Mouse (Mus musculus): Measurements from ENCODE around the gene Gm17409. TPM values are rescaled to one million over a fixed set of nuclear protein-coding genes. Genes with fewer than 3 reads are reported as not detected.
A peak's percentile ranks its signal among the peaks of the same experiment; 100 is the strongest.

The Gm17409 gene
- polyA plus RNA-seq, 1 experiment from 2014 or later = not detected

- Histone ChIP-seq H3K27me3 (ENCODE audit: control insufficient read depth, insufficient read depth, low read length) (no peaks in the 10 kb centered on the region), H3K4me2 (replicated peaks; ENCODE audit: low read depth) (no peak overlapping the region), H3K36me3 (ENCODE audit: control insufficient read depth, insufficient read depth, low read length) (no peaks in the 10 kb centered on the region), H3K9me3 (ENCODE audit: control insufficient read depth, low read length) (no peaks in the 10 kb centered on the region), H3K4me1 (replicated peaks; ENCODE audit: control insufficient read depth, insufficient read depth) (peaks cover 17% of the 10 kb centered on the region), H3K4me3 (ENCODE audit: low read depth, low read length) (no peak overlapping the region), H3K9ac (ENCODE audit: low read length) (no peak overlapping the region), H3K27ac (replicated peaks) (peak overlapping the region; percentile 81)
- 44% methylated on average over 14 of the region's 14 CpGs for WGBS
- no peak for TF ChIP-seq EP300 (optimal IDR thresholded peaks at IDR 0.05)
- TF ChIP-seq CTCF (IDR thresholded peaks at IDR 0.05; ENCODE audit: low read depth) = no peak
- DNase-seq (ENCODE audit: low spot score) (no peak), ATAC-seq (ENCODE audit: low FRiP score, low TSS enrichment) (no peak)
Measured at GRCm38 (mm10) chr2:58486441-58487278, 16.7 kb downstream of the Gm17409 start.

- H3K9me3 ChIP-seq (ENCODE audit: control insufficient read depth, low read length) = no peaks in the 10 kb centered on the region
- no peak for DNase-seq (ENCODE audit: low spot score)
Measured at GRCm38 (mm10) chr2:58487279-58487560, 17.3 kb downstream of the Gm17409 start.

GRCm38 (mm10) chr2:58488404-58488803 lies 18.5 kb downstream of the Gm17409 start:
- Histone ChIP-seq H3K4me3 (ENCODE audit: low read depth, low read length) (no peak overlapping the region), H3K9ac (ENCODE audit: low read length) (no peak overlapping the region), H3K4me2 (replicated peaks; ENCODE audit: low read depth) (no peak overlapping the region), H3K9me3 (ENCODE audit: control insufficient read depth, low read length) (no peaks in the 10 kb centered on the region), H3K27ac (replicated peaks) (peak overlapping the region; percentile 67), H3K27me3 (ENCODE audit: control insufficient read depth, insufficient read depth, low read length) (no peaks in the 10 kb centered on the region), H3K36me3 (ENCODE audit: control insufficient read depth, insufficient read depth, low read length) (no peaks in the 10 kb centered on the region), H3K4me1 (replicated peaks; ENCODE audit: control insufficient read depth, insufficient read depth) (peaks cover 17% of the 10 kb centered on the region)
- TF ChIP-seq CTCF (IDR thresholded peaks at IDR 0.05; ENCODE audit: low read depth) (no peak), EP300 (optimal IDR thresholded peaks at IDR 0.05) (no peak)
- DNase-seq (ENCODE audit: low spot score) = no peak
- 71% methylated on average over 8 of the region's 8 CpGs for WGBS
- no peak for ATAC-seq (ENCODE audit: low FRiP score, low TSS enrichment)

More at GRCm38 (mm10) chr2:58487279-58487560, 17.3 kb downstream of the Gm17409 start:
- peaks cover 17% of the 10 kb centered on the region for H3K4me1 ChIP-seq (replicated peaks; ENCODE audit: control insufficient read depth, insufficient read depth)
- peak overlapping the region; percentile 58 for H3K27ac ChIP-seq (replicated peaks)
- no peak overlapping the region for H3K4me3 ChIP-seq (ENCODE audit: low read depth, low read length)
- WGBS = 46% methylated on average over 3 of the region's 3 CpGs
- no peaks in the 10 kb centered on the region for H3K36me3 ChIP-seq (ENCODE audit: control insufficient read depth, insufficient read depth, low read length)
- H3K27me3 ChIP-seq (ENCODE audit: control insufficient read depth, insufficient read depth, low read length) = no peaks in the 10 kb centered on the region
- no peak overlapping the region for H3K9ac ChIP-seq (ENCODE audit: low read length)
- no peak overlapping the region for H3K4me2 ChIP-seq (replicated peaks; ENCODE audit: low read depth)
- no peak for ATAC-seq (ENCODE audit: low FRiP score, low TSS enrichment)
- TF ChIP-seq EP300 (optimal IDR thresholded peaks at IDR 0.05) (no peak), CTCF (IDR thresholded peaks at IDR 0.05; ENCODE audit: low read depth) (no peak)

DNA sequence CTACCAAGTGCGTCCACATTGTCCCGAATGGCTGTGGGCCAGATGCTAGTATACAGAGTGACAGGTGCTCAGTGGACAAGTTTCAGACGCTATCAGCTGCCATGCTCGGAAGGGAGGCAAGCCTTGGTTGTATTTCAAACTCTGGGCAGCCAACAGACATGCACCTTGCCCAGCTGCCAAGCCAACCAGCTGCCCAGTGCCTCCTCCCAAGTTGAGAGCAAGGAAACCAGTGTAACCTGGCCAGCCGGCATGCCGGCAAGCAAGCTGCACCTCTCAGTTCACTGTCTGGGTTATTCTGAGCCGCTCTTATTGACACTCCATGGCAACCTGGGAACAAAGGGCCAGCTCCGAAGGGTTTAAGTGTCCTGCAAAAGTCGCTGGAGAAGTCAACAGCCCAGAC lies 19.4 kb downstream of the Gm17409 start:
- H3K4me2 ChIP-seq (replicated peaks; ENCODE audit: low read depth) = no peak overlapping the region
- H3K4me3 ChIP-seq (ENCODE audit: low read depth, low read length) = no peak overlapping the region
- H3K36me3 ChIP-seq (ENCODE audit: control insufficient read depth, insufficient read depth, low read length) = no peaks in the 10 kb centered on the region
- 70% methylated on average over 9 of the region's 9 CpGs for WGBS
- peak; percentile 72 for ATAC-seq (ENCODE audit: low FRiP score, low TSS enrichment)
- H3K4me1 ChIP-seq (replicated peaks; ENCODE audit: control insufficient read depth, insufficient read depth) = peaks cover 17% of the 10 kb centered on the region
- peak; percentile 64 for DNase-seq (ENCODE audit: low spot score)
- H3K9ac ChIP-seq (ENCODE audit: low read length) = no peak overlapping the region
- no peaks in the 10 kb centered on the region for H3K9me3 ChIP-seq (ENCODE audit: control insufficient read depth, low read length)
- TF ChIP-seq CTCF (IDR thresholded peaks at IDR 0.05; ENCODE audit: low read depth) (no peak), EP300 (optimal IDR thresholded peaks at IDR 0.05) (no peak)
- H3K27me3 ChIP-seq (ENCODE audit: control insufficient read depth, insufficient read depth, low read length) = no peaks in the 10 kb centered on the region
- H3K27ac ChIP-seq (replicated peaks) = peak overlapping the region; percentile 67

DNA sequence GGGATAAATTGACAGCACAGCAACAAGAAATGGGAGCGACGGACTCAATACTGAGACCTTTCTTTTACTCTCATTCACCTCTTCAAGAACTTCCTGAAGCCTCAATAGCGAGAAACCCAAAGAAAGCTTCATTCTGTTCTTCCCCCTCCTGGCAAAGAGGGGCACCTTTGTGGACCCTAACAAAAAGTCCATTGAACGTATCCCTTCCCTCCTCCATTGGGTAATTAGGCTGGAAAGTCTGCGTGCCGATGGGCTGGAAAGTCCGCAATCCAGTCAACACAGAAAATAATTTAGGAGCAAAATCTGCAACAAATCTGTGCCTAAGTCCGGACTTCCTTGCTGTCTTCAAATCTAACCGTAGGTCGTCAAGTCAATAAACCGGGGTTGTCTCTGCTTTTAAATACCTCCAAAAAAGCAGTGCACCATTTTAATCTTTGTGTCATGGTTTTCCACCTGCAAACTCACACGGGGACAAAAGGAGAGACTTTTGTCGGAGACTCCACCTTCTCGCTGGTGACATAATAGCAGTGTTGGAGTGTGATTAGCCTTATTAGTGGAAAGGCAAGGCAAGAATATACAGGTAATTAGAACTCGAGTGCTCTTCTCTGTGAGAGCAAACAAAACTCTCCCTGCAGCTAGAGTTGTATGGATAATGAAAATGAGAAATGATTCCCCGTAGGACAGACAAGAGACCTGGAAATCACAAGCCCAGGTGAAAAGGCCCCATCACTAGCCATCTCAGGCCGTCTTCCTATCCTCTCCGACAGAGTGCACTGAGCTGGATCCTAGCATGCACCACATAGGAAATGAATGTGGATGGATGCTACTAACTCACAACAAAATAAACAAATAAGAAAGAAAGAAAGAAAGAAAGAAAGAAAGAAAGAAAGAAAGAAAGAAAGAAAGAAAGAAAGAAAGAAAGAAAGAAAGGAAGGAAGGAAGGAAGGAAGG lies 24.0 kb downstream of the Gm17409 start:
- ATAC-seq (ENCODE audit: low FRiP score, low TSS enrichment) = no peak
- H3K4me3 ChIP-seq (ENCODE audit: low read depth, low read length) = no peak overlapping the region
- no peaks in the 10 kb centered on the region for H3K36me3 ChIP-seq (ENCODE audit: control insufficient read depth, insufficient read depth, low read length)
- H3K9ac ChIP-seq (ENCODE audit: low read length) = no peak overlapping the region
- no peak overlapping the region for H3K4me2 ChIP-seq (replicated peaks; ENCODE audit: low read depth)
- no peaks in the 10 kb centered on the region for H3K4me1 ChIP-seq (replicated peaks; ENCODE audit: control insufficient read depth, insufficient read depth)
- H3K27me3 ChIP-seq (ENCODE audit: control insufficient read depth, insufficient read depth, low read length) = no peaks in the 10 kb centered on the region
- no peaks in the 10 kb centered on the region for H3K9me3 ChIP-seq (ENCODE audit: control insufficient read depth, low read length)
- TF ChIP-seq CTCF (IDR thresholded peaks at IDR 0.05; ENCODE audit: low read depth) (no peak), EP300 (optimal IDR thresholded peaks at IDR 0.05) (no peak)
- no peak overlapping the region for H3K27ac ChIP-seq (replicated peaks)
- 88% methylated on average over 18 of the region's 18 CpGs for WGBS
- DNase-seq (ENCODE audit: low spot score) = no peak

All from stomach, postnatal 0 days (tissue).